Mouse (Mus musculus): ENCODE results near the gene Spa17. TPM values are rescaled to one million over a fixed set of nuclear protein-coding genes. Genes with fewer than 3 reads are reported as not detected.

Spa17 gene
- polyA plus RNA-seq, 1 experiment from 2014 or later, result 14.0 TPM

- 0 out of 2 replicates have a peak, but pooled peaks cover 11% of the 10 kb centered on the region for H3K27me3 ChIP-seq (ENCODE audit: poor library complexity, severe bottlenecking)
- 92% methylated on average over 2 of the region's 2 CpGs for WGBS
- peaks cover 18% of the 10 kb centered on the region for H3K4me1 ChIP-seq
- H3K9me3 ChIP-seq, result no peaks in the 10 kb centered on the region
- DNase-seq (ENCODE audit: extremely low spot score, low spot score), result no peak
- H3K36me3 ChIP-seq (replicated peaks), result no peaks in the 10 kb centered on the region
- no peak overlapping the region for H3K4me3 ChIP-seq
- no peak overlapping the region for H3K27ac ChIP-seq
Observed at GRCm38 (mm10) chr9:37569231-37569835, 44.2 kb downstream of the Spa17 start.

DNA sequence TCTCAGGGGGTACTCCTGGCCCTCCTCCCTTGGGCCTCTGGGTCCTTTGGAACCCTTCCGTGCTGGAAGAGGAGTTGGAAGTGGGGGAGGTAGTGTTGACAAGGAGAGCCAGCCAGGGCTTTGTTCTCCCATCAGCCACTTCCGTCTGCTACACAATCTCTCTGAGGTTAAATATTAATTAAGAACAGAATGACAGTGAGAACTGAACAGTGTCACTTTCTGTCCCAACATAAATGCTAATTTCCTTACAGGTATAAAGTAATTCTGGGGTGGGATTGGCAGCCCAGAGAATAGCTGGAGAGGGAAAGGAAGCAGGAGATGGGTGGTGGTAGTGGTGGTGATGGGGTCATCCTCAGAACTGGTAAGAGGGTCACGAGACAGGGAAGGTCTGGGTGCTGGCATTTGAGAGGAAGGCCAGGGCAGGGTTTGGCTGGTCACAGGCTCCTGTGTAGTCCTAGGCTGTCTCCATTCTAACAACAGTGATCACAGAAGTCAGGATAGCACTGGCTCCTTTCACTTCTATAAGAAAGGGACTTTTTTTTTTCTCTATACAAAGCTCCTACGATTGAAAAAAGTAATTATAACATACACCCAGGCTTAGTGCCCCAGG, 44.8 kb downstream of the Spa17 start:
- H3K9me3 ChIP-seq, result no peaks in the 10 kb centered on the region
- no peak for DNase-seq (ENCODE audit: extremely low spot score, low spot score)
- H3K27me3 ChIP-seq (ENCODE audit: poor library complexity, severe bottlenecking), result 0 out of 2 replicates have a peak, but pooled peaks cover 11% of the 10 kb centered on the region
- no peak overlapping the region for H3K27ac ChIP-seq
- 62% methylated on average over 4 of the region's 4 CpGs for WGBS
- H3K36me3 ChIP-seq (replicated peaks), result no peaks in the 10 kb centered on the region
- peaks cover 18% of the 10 kb centered on the region for H3K4me1 ChIP-seq
- no peak overlapping the region for H3K4me3 ChIP-seq

GRCm38 (mm10) chr9:37567892-37568604, 45.5 kb downstream of the Spa17 start:
- Histone ChIP-seq H3K9me3 (no peaks in the 10 kb centered on the region), H3K27ac (no peak overlapping the region), H3K36me3 (replicated peaks) (no peaks in the 10 kb centered on the region), H3K4me3 (no peak overlapping the region), H3K4me1 (peaks cover 18% of the 10 kb centered on the region), H3K27me3 (ENCODE audit: poor library complexity, severe bottlenecking) (0 out of 2 replicates have a peak, but pooled peaks cover 11% of the 10 kb centered on the region)
- 59% methylated on average over 15 of the region's 15 CpGs for WGBS
- no peak for DNase-seq (ENCODE audit: extremely low spot score, low spot score)

- peaks cover 13% of the 10 kb centered on the region for H3K4me1 ChIP-seq
- H3K27ac ChIP-seq, result no peak overlapping the region
- no peak overlapping the region for H3K4me3 ChIP-seq
- 60% methylated on average over 5 of the region's 5 CpGs for WGBS
- DNase-seq (ENCODE audit: extremely low spot score, low spot score), result no peak
- H3K9me3 ChIP-seq, result no peaks in the 10 kb centered on the region
- H3K36me3 ChIP-seq (replicated peaks), result no peaks in the 10 kb centered on the region
- H3K27me3 ChIP-seq (ENCODE audit: poor library complexity, severe bottlenecking), result 0 out of 2 replicates have a peak, but pooled peaks cover 11% of the 10 kb centered on the region
Observed at GRCm38 (mm10) chr9:37567454-37567853, 46.1 kb downstream of the Spa17 start.

GRCm38 (mm10) chr9:37567019-37567418, 46.5 kb downstream of the Spa17 start:
- DNase-seq (ENCODE audit: extremely low spot score, low spot score), result no peak
- Histone ChIP-seq H3K27ac (no peak overlapping the region), H3K4me3 (no peak overlapping the region), H3K9me3 (no peaks in the 10 kb centered on the region), H3K27me3 (ENCODE audit: poor library complexity, severe bottlenecking) (0 out of 2 replicates have a peak, but pooled peaks cover 11% of the 10 kb centered on the region), H3K4me1 (peaks cover 13% of the 10 kb centered on the region), H3K36me3 (replicated peaks) (no peaks in the 10 kb centered on the region)
- WGBS, result 89% methylated on average over 2 of the region's 2 CpGs

DNA sequence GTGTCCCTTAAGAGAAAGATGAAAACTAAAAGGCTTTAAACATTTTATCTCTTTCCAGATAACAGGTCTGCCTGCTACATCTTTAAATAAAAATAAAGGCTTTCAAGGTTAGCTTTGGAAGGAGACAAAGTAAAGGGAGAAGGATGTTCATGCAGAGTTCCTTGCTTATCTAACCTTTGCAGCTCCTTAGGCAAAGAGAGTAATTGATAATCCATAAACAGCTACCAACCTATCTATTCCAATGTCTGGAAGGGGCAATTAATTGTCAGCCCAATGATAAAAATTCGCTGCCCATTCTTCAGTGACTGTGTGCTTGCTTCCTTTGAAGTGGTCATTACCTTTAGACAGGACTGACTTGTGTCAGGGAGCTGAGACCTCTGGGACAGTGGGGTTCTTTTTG, 49.7 kb downstream of the Spa17 start:
- DNase-seq (ENCODE audit: extremely low spot score, low spot score), result no peak
- Histone ChIP-seq H3K27me3 (ENCODE audit: poor library complexity, severe bottlenecking) (0 out of 2 replicates have a peak, but pooled peaks cover 11% of the 10 kb centered on the region), H3K36me3 (replicated peaks) (no peaks in the 10 kb centered on the region), H3K27ac (no peak overlapping the region), H3K9me3 (no peaks in the 10 kb centered on the region), H3K4me1 (peaks cover 13% of the 10 kb centered on the region), H3K4me3 (no peak overlapping the region)
- 71% methylated on average over 1 of the region's 1 CpGs for WGBS

DNA sequence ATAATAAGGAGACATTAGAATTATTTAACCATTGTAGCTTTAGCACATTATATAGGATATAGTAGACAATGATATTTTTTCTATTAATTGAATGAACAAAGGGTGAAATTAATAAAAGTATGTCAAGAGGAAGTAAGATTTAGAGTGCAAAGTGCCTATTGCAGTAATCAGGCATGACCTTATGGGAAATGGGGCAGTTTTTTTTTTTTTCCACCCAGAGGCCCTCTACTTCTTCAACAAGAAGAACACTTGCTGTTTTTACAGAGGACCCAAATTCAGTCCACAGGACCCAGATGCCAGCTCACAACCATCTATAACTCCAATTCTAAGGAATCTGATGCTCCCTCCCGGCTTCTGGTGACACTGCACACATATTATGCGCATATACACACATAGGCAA, 52.9 kb downstream of the Spa17 start:
- H3K36me3 ChIP-seq (replicated peaks), result no peaks in the 10 kb centered on the region
- no peak overlapping the region for H3K27ac ChIP-seq
- no peak overlapping the region for H3K4me3 ChIP-seq
- peaks cover 1% of the 10 kb centered on the region for H3K4me1 ChIP-seq
- peaks cover 20% of the 10 kb centered on the region for H3K27me3 ChIP-seq (ENCODE audit: poor library complexity, severe bottlenecking)
- WGBS, result 92% methylated on average over 2 of the region's 2 CpGs
- no peaks in the 10 kb centered on the region for H3K9me3 ChIP-seq
- DNase-seq (ENCODE audit: extremely low spot score, low spot score), result no peak

DNA sequence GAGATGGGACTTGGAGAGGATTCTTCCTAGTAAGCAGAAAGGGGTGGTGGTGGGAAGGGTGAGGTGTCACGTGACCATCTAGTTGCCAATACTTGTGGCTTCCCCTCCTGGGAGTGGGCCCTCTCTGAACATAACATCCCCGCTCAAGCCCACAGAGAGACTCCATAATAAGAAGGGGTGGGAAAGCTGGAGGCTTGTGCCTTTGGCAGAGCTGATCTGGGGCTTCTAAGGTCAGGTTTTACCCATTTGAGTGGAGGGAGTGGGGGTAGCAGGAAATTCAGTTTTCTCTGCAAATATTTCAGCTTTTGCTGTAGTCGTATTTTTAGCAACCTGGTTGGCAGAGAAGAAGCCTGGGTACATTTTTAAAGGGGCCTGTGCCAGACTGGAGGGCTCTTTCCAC, 57.2 kb downstream of the Spa17 start:
- Histone ChIP-seq H3K9me3 (no peaks in the 10 kb centered on the region), H3K27me3 (ENCODE audit: poor library complexity, severe bottlenecking) (peaks cover 63% of the 10 kb centered on the region), H3K27ac (no peak overlapping the region), H3K4me1 (peaks cover 28% of the 10 kb centered on the region), H3K4me3 (no peak overlapping the region), H3K36me3 (replicated peaks) (no peaks in the 10 kb centered on the region)
- WGBS, result 83% methylated on average over 3 of the region's 3 CpGs
- no peak for DNase-seq (ENCODE audit: extremely low spot score, low spot score)

GRCm38 (mm10) chr9:37554838-37555748, 58.4 kb downstream of the Spa17 start, which contains the start of gene Siae:
Gene Siae (plus strand): TSS chr9:37555698.
- Histone ChIP-seq H3K4me1 (peaks cover 28% of the 10 kb centered on the region), H3K27ac (no peak within 1 kb of the TSS), H3K4me3 (no peak within 1 kb of the TSS), H3K9me3 (no peaks in the 10 kb centered on the region), H3K27me3 (ENCODE audit: poor library complexity, severe bottlenecking) (peaks cover 76% of the 10 kb centered on the region), H3K36me3 (replicated peaks) (no peaks in the 10 kb centered on the region)
- DNase-seq (ENCODE audit: extremely low spot score, low spot score), result no peak
- 20% methylated on average over 7 of the region's 7 CpGs for WGBS

- WGBS, result 90% methylated on average over 1 of the region's 1 CpGs
Observed at GRCm38 (mm10) chr9:37554279-37554678, 59.2 kb downstream of the Spa17 start.

More at GRCm38 (mm10) chr9:37554279-37554678, 59.2 kb downstream of the Spa17 start:
- Histone ChIP-seq H3K9me3 (no peaks in the 10 kb centered on the region), H3K27me3 (ENCODE audit: poor library complexity, severe bottlenecking) (peaks cover 84% of the 10 kb centered on the region), H3K4me1 (peaks cover 28% of the 10 kb centered on the region), H3K27ac (no peak overlapping the region), H3K36me3 (replicated peaks) (no peaks in the 10 kb centered on the region), H3K4me3 (no peak overlapping the region)
- DNase-seq (ENCODE audit: extremely low spot score, low spot score), result no peak
